Mouse (Mus musculus) hindbrain, embryonic 11.5 days (tissue): ENCODE data around the gene Spata6. TPM values are rescaled to one million over a fixed set of nuclear protein-coding genes. Genes with fewer than 3 reads are reported as not detected.
A peak's percentile ranks its signal among the peaks of the same experiment; 100 is the strongest.

Experiments
- ATAC-seq: fragments of 200-750 bp; cut with Nextera tagmentation; 2 replicates; pipeline ENCODE4 v1.8.0; 2017; ENCODE audit warnings: mild to moderate bottlenecking, moderate TSS enrichment, moderate library complexity; ENCODE audit not compliant: low FRiP score
- DNase-seq: peaks from one replicate; pipeline ENCODE4 v3.0.0-alpha.2; 2015; ENCODE audit warnings: low spot score
- H3K27ac ChIP-seq: fragments of 300-500 bp; sonication (generic); 2 replicates; pipeline ENCODE4 v1.5.1; 2014; ENCODE audit warnings: mild to moderate bottlenecking, low read depth, low read length
- H3K27me3 ChIP-seq: fragments of 300-500 bp; sonication (generic); 2 replicates; pipeline ENCODE4 v1.6.1; 2014; ENCODE audit warnings: mild to moderate bottlenecking, low read length, moderate library complexity, mixed read lengths; ENCODE audit not compliant: control insufficient read depth, insufficient read depth
- H3K36me3 ChIP-seq: fragments of 300-500 bp; sonication (generic); 2 replicates; pipeline ENCODE4 v1.6.1; 2014; ENCODE audit warnings: mild to moderate bottlenecking, low read length, moderate library complexity, mixed read lengths; ENCODE audit not compliant: control insufficient read depth, insufficient read depth
- H3K4me1 ChIP-seq: fragments of 300-500 bp; sonication (generic); replicated peaks from 2 replicates; pipeline ENCODE4 v1.6.1; 2014; ENCODE audit warnings: low read length, mixed read lengths; ENCODE audit not compliant: control insufficient read depth, insufficient read depth
- H3K4me2 ChIP-seq: fragments of 300-500 bp; sonication (generic); replicated peaks from 2 replicates; pipeline ENCODE4 v1.6.1; 2014; ENCODE audit warnings: mild to moderate bottlenecking, low read depth, low read length
- H3K4me3 ChIP-seq: fragments of 300-500 bp; sonication (generic); 2 replicates; pipeline ENCODE4 v1.5.1; 2014; ENCODE audit warnings: low read depth, low read length
- H3K9ac ChIP-seq: fragments of 300-500 bp; sonication (generic); 2 replicates; pipeline ENCODE4 v1.6.1; 2014; ENCODE audit warnings: low read depth, low read length
- H3K9me3 ChIP-seq: fragments of 300-500 bp; sonication (generic); 2 replicates; pipeline ENCODE4 v1.6.1; 2016; ENCODE audit warnings: low read length; ENCODE audit not compliant: control insufficient read depth
- WGBS: fragments of 180-500 bp; shearing (Covaris S2); extraction: QIAGEN DNeasy Blood & Tissue Kit; methylation state at CpG from one replicate; pipeline ENCODE4 v1.1.7; 2014; 5-methylcytosine and 5-hydroxymethylcytosine counted together
- polyA plus RNA-seq: library from polyadenylated mRNA; unstranded; fragments of >200 nt; fragmentation: Nextera tagmentation; extraction: Ambion mirVana; gene quantifications from 2 replicates; pipeline ENCODE4 v1.2.1, GENCODE M21; 2014

Gene Spata6
- polyA plus RNA-seq, 1 experiment from 2014 or later = 26.4 TPM

- H3K9me3 ChIP-seq = no peaks in the 10 kb centered on the region
- WGBS = 96% methylated on average over 1 of the region's 1 CpGs
- no peaks in the 10 kb centered on the region for H3K4me1 ChIP-seq
- H3K27ac ChIP-seq = no peak overlapping the region
- no peak for DNase-seq
- H3K9ac ChIP-seq = no peak overlapping the region
- H3K27me3 ChIP-seq = no peaks in the 10 kb centered on the region
- no peak for ATAC-seq
- H3K4me3 ChIP-seq = no peak overlapping the region
- H3K4me2 ChIP-seq = no peak overlapping the region
- no peaks in the 10 kb centered on the region for H3K36me3 ChIP-seq
Measured at GRCm38 (mm10) chr4:111737551-111737950, 17.8 kb downstream of the Spata6 start.

- WGBS = 62% methylated on average over 4 of the region's 4 CpGs
- H3K4me2 ChIP-seq = no peak overlapping the region
Measured at GRCm38 (mm10) chr4:111780533-111780932, 60.7 kb downstream of the Spata6 start.

GRCm38 (mm10) chr4:111799892-111800291, 80.1 kb downstream of the Spata6 start:
- no peak overlapping the region for H3K4me2 ChIP-seq
- H3K36me3 ChIP-seq = no peaks in the 10 kb centered on the region
- no peaks in the 10 kb centered on the region for H3K4me1 ChIP-seq
- H3K27me3 ChIP-seq = no peaks in the 10 kb centered on the region
- no peak overlapping the region for H3K27ac ChIP-seq
- WGBS = 94% methylated on average over 3 of the region's 3 CpGs
- ATAC-seq = no peak
- no peak for DNase-seq
- no peaks in the 10 kb centered on the region for H3K9me3 ChIP-seq
- H3K9ac ChIP-seq = no peak overlapping the region
- H3K4me3 ChIP-seq = no peak overlapping the region

More at GRCm38 (mm10) chr4:111780533-111780932, 60.7 kb downstream of the Spata6 start:
- ATAC-seq (no peak), DNase-seq (no peak)
- no peak overlapping the region for H3K4me3 ChIP-seq
- H3K36me3 ChIP-seq = no peaks in the 10 kb centered on the region
- H3K27ac ChIP-seq = no peak overlapping the region
- no peaks in the 10 kb centered on the region for H3K9me3 ChIP-seq
- no peaks in the 10 kb centered on the region for H3K4me1 ChIP-seq
- H3K27me3 ChIP-seq = no peaks in the 10 kb centered on the region
- no peak overlapping the region for H3K9ac ChIP-seq

GRCm38 (mm10) chr4:111803164-111803563, 83.4 kb downstream of the Spata6 start:
- no peak overlapping the region for H3K9ac ChIP-seq
- DNase-seq (no peak), ATAC-seq (no peak)
- H3K4me1 ChIP-seq = no peaks in the 10 kb centered on the region
- no peaks in the 10 kb centered on the region for H3K27me3 ChIP-seq
- no peak overlapping the region for H3K4me2 ChIP-seq
- H3K4me3 ChIP-seq = no peak overlapping the region
- no peak overlapping the region for H3K27ac ChIP-seq
- no peaks in the 10 kb centered on the region for H3K9me3 ChIP-seq
- WGBS = 91% methylated on average over 2 of the region's 2 CpGs
- no peaks in the 10 kb centered on the region for H3K36me3 ChIP-seq

- Histone ChIP-seq H3K27ac (no peak overlapping the region), H3K4me1 (no peaks in the 10 kb centered on the region), H3K36me3 (no peaks in the 10 kb centered on the region), H3K4me3 (no peak overlapping the region), H3K9me3 (no peaks in the 10 kb centered on the region), H3K9ac (no peak overlapping the region), H3K4me2 (no peak overlapping the region), H3K27me3 (no peaks in the 10 kb centered on the region)
- ATAC-seq (no peak), DNase-seq (peak; percentile 10)
- 59% methylated on average over 4 of the region's 4 CpGs for WGBS
Measured at GRCm38 (mm10) chr4:111817478-111817877, 97.7 kb downstream of the Spata6 start.

GRCm38 (mm10) chr4:111838882-111839281, 119.1 kb downstream of the Spata6 start:
- Histone ChIP-seq H3K4me1 (no peaks in the 10 kb centered on the region), H3K27me3 (no peaks in the 10 kb centered on the region), H3K9ac (no peak overlapping the region), H3K27ac (no peak overlapping the region), H3K4me3 (no peak overlapping the region), H3K4me2 (no peak overlapping the region), H3K36me3 (no peaks in the 10 kb centered on the region), H3K9me3 (no peaks in the 10 kb centered on the region)
- DNase-seq = no peak
- 93% methylated on average over 6 of the region's 6 CpGs for WGBS
- no peak for ATAC-seq

GRCm38 (mm10) chr4:111852626-111853025, 132.8 kb downstream of the Spata6 start:
- Histone ChIP-seq H3K4me1 (no peaks in the 10 kb centered on the region), H3K27me3 (no peaks in the 10 kb centered on the region), H3K9ac (no peak overlapping the region), H3K36me3 (no peaks in the 10 kb centered on the region), H3K4me3 (no peak overlapping the region), H3K4me2 (no peak overlapping the region), H3K9me3 (no peaks in the 10 kb centered on the region), H3K27ac (no peak overlapping the region)
- ATAC-seq (no peak), DNase-seq (no peak)

GRCm38 (mm10) chr4:111866701-111867100, 146.9 kb downstream of the Spata6 start:
- Histone ChIP-seq H3K4me2 (no peak overlapping the region), H3K4me1 (no peaks in the 10 kb centered on the region), H3K9ac (no peak overlapping the region), H3K27me3 (no peaks in the 10 kb centered on the region), H3K36me3 (no peaks in the 10 kb centered on the region), H3K9me3 (no peaks in the 10 kb centered on the region), H3K4me3 (no peak overlapping the region), H3K27ac (no peak overlapping the region)
- DNase-seq (no peak), ATAC-seq (no peak)
- WGBS = 88% methylated on average over 5 of the region's 5 CpGs

GRCm38 (mm10) chr4:111867743-111868401, 148.1 kb downstream of the Spata6 start:
- Histone ChIP-seq H3K27me3 (no peaks in the 10 kb centered on the region), H3K4me3 (no peak overlapping the region), H3K36me3 (no peaks in the 10 kb centered on the region), H3K9ac (no peak overlapping the region), H3K9me3 (no peaks in the 10 kb centered on the region), H3K27ac (no peak overlapping the region), H3K4me2 (no peak overlapping the region), H3K4me1 (no peaks in the 10 kb centered on the region)
- 78% methylated on average over 2 of the region's 2 CpGs for WGBS
- DNase-seq (no peak), ATAC-seq (no peak)
